Mouse (Mus musculus): ENCODE results near the gene Cd6.

Cd6 gene

DNA sequence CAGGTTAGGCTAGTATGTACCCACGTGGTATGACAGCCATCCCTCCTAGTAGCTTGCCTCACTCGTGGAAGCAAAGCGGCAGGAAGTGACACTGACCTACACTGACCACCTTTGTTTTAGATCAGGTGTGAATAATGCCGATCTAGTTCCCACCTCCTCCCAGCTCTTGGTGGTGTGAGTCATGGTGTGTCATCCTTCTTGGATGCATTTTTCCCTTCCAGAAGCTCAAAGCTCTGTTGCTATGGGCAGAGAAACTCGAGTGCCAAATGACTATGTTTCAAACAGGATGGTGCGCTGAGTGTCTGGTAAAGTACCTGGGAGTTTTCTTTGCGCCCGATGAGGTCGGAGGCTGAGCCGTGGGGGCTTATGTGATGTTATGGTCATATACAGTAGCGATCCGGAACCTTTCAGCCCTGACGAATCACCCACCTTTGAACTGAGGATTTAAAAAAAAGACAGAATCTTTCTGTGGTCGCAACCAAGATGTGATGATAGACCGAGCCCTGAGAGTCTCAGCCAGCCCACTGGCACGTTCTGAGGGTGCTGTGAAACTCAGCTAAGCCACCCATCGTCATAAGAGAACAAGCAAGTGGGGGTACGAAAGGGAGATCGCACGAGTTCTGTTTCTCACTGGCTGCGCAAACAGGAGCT is 66.4 kb downstream of the Cd6 start:
- no peak for DNase-seq (ENCODE audit: low read depth, low spot score)

DNA sequence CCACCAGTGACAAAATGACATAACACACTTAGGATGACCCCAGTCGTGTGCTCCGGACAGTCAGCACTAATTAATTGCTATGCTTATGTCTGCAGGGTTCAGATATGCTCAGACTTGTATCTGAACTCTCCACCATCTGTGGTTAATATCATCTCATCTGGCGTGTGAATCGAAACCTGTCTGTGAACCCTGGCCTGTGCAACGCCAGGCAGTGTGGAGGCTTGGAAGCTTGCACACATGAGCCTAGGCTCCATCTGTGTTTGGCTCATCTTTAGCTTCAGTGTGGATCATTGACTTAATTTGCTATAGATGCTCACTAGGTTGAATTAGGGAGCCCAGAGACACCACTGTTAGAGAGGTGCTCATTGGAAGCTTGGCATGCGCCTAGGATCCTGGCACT is 67.4 kb downstream of the Cd6 start:
- no peak for DNase-seq (ENCODE audit: low read depth, low spot score)

- no peak for DNase-seq (ENCODE audit: low read depth, low spot score)
These were observed 68.0 kb downstream of the Cd6 start for GRCm38 (mm10) chr19:10761794-10762415.

DNA sequence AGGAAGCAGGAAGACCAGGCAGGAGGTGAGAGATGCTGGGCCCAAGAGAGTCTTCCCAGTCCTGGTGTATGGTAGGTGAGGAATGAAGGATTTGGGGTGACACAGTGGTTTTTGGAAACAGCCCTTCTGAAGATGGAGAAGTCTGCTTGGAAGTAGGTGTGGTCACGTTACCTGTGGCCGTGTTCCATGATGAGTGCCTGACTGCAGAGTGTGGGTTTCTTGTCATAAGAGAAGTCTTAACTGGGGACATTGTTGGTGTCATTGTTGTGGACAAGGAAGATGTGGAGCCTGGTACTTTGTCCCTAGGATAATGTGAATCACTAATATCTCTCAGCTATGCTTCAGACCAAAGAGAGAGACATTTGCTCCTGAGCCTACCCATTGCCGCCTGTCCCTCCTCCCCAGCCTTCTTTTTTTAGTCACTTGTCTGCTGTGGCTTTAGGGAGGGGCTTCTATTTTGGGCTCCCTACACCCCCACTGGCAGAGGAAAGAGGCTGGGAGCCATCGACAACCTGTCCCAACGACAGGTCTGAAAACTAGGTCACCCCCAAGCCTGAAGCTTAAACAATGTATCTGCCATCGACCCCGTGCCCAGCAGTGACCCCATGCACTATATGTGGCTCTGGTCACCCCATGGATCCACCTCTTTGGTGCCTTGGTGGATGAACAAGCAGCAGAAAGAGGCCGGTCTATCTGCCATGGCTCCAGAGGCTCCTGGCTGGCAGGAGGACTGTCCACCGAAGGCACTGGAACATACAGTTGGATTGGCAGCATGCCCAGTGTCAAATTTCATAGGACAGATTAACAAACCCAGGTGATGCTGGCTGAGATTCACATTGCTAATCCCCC is 69.7 kb downstream of the Cd6 start:
- no peak for DNase-seq (ENCODE audit: low read depth, low spot score)

GRCm38 (mm10) chr19:10759525-10759924 is 70.3 kb downstream of the Cd6 start:
- no peak for DNase-seq (ENCODE audit: low read depth, low spot score)

DNA sequence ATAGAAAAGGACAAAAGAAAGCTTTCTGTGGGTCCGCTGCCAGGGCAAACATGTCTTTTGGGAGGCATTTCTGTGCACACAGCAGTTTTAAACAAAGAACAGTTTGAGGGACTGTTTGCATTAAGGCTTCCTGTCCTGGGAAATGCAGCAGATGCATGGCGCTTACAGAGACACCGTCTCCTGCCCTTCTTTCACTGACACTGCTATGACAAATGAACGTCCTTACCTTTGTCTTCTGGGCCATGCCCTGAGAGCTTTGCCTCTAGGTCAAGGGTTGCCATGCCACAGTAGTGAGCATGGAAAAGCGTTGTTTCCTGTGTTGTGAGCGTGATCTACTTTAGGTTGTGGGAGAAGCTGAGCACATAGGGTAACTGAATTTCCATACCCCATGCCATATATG is 71.2 kb downstream of the Cd6 start:
- no peak for DNase-seq (ENCODE audit: low read depth, low spot score)

GRCm38 (mm10) chr19:10757526-10757925 is 72.3 kb downstream of the Cd6 start:
- no peak for DNase-seq (ENCODE audit: low read depth, low spot score)

DNA sequence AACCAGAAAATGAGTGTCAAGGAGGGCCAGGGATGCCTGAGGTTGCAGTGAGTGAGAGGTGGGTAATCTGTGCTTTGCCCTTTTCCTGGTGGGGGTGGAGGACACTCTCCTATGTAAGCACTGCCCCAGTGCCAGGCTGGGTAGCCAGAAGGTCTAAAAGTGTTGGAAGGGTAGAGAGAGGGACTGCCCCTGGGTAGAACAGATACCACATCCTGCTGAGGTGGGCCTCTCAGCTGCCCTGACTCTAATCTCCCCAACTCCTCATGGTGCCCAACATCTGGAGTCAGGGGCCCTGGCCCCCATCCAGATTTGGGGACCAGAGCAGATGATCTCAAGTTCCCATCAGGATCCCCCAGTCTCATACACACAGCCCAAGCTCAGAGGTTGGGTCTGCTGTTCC is 72.7 kb downstream of the Cd6 start:
- no peak for DNase-seq (ENCODE audit: low read depth, low spot score)

GRCm38 (mm10) chr19:10752646-10753045 is 77.2 kb downstream of the Cd6 start:
- no peak for DNase-seq (ENCODE audit: low read depth, low spot score)

DNA sequence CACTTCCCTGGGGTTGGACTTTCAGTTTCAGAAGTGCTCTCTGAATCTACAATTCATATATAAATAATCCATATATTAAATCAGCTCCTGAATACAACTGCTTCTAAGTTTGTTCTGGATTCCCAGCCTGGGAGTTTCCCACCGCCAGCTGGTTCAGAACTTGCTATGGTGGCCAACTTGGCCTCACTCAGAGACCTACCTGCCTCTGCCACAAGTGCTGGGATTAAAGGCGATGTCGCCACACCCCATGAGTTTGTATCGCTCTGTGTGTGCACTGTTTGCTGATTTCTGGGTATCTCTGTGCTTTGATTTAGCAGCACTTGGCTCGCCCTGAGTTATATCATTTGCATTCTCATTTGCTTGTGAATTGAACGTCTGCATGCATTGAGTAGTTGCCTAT is 77.8 kb downstream of the Cd6 start:
- no peak for DNase-seq (ENCODE audit: low read depth, low spot score)

DNA sequence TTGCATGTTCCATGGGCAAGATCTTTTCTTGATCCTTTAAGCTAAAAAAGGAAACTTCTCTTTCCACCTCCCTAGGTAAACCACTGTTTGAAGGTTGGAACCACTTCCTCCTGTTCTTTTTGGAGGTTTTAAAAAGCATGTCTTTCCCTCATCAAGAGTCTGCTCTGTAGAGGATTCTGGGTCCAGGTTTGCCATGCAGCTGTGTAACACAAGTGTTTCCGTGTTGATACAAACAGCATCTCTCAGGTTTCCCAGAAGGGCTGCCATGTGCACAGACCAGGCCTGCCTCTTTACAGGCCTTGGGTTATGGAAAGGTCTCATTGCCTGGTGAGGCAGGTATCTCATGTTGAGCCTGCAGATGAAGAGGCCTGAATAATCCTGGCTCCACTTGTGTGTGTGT is 78.3 kb downstream of the Cd6 start:
- DNase-seq (ENCODE audit: low read depth, low spot score), result no peak

GRCm38 (mm10) chr19:10750161-10750560 is 79.7 kb downstream of the Cd6 start:
- DNase-seq (ENCODE audit: low read depth, low spot score), result no peak

- DNase-seq (ENCODE audit: low read depth, low spot score), result no peak
These were observed 80.6 kb downstream of the Cd6 start for GRCm38 (mm10) chr19:10749295-10749694.

GRCm38 (mm10) chr19:10748401-10749102 is 81.3 kb downstream of the Cd6 start:
- no peak for DNase-seq (ENCODE audit: low read depth, low spot score)

GRCm38 (mm10) chr19:10747718-10748117 is 82.1 kb downstream of the Cd6 start:
- DNase-seq (ENCODE audit: low read depth, low spot score), result no peak

- DNase-seq (ENCODE audit: low read depth, low spot score), result no peak
These were observed 82.7 kb downstream of the Cd6 start for GRCm38 (mm10) chr19:10747182-10747581.

GRCm38 (mm10) chr19:10742565-10742964 is 87.3 kb downstream of the Cd6 start:
- DNase-seq (ENCODE audit: low read depth, low spot score), result no peak

- DNase-seq (ENCODE audit: low read depth, low spot score), result no peak
These were observed 87.7 kb downstream of the Cd6 start for GRCm38 (mm10) chr19:10742145-10742544.

DNA sequence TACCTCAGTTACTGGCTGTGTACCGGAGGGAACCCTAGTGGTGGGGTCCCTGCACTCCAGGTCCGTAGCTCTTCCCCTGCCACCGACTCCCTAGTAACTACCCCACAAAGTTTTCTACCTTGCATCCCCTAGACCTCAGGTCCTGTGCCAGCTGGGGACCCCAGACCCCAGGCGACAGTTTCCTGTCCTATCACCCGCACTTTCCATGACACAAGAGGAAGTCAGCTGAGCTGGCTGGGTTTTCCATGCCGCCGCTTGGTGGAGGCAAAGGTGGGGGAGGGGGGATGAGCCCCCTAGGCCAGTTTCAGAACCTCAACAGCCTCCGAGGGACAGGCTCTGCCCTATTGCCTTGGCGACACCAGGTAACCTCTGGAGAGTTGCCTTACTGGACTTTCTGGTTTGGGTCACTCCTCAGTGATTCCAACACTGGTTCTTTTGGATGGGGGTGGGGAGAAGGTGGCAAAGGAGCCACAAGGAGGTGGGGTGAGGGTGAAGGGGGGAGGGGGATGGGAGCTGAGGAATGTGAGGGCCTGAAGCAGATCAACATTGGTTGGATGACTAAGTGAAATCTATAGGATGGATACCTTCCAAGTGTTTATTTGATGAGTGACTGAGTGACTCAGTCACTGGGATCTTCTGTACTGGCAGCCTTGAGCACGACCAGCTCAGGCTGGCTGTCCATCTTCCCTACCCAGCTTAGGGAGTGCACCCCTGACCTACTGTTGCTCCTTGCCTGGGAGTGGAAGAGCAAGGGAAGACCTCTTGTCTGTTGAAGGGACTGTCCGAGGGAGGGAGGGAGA is 89.0 kb downstream of the Cd6 start:
- DNase-seq (ENCODE audit: low read depth, low spot score), result no peak

GRCm38 (mm10) chr19:10739916-10740315 is 89.9 kb downstream of the Cd6 start:
- DNase-seq (ENCODE audit: low read depth, low spot score), result no peak

Data from brain, embryonic 18.5 days (tissue).